Mouse (Mus musculus) urinary bladder, adult 2 months (tissue): ENCODE measurements around the gene Usp30. TPM values are rescaled to one million over a fixed set of nuclear protein-coding genes. Genes with fewer than 3 reads are reported as not detected.

Source experiments
- DNase-seq: peaks from one replicate; pipeline ENCODE4 v3.0.0; 2022; ENCODE audit warnings: low spot score
- polyA plus RNA-seq: library from polyadenylated mRNA; depleted of rRNA; stranded (reverse); fragments of >200 nt; gene quantifications from 2 replicates; pipeline ENCODE4 v1.2.3, GENCODE M21; 2012; rRNA removed

The Usp30 gene
- polyA plus RNA-seq = 17.9 and 19.1 TPM in 2 replicates

- no peak for DNase-seq
Measured at GRCm38 (mm10) chr5:114065161-114065560, at the start of gene Usp30. Gene Usp30, plus strand, starts transcription at chr5:114065461.

- no peak for DNase-seq
Measured at GRCm38 (mm10) chr5:114024390-114024789, 40.9 kb upstream of the Usp30 start.

GRCm38 (mm10) chr5:114024885-114025284 is 40.4 kb upstream of the Usp30 start:
- DNase-seq = no peak

DNA sequence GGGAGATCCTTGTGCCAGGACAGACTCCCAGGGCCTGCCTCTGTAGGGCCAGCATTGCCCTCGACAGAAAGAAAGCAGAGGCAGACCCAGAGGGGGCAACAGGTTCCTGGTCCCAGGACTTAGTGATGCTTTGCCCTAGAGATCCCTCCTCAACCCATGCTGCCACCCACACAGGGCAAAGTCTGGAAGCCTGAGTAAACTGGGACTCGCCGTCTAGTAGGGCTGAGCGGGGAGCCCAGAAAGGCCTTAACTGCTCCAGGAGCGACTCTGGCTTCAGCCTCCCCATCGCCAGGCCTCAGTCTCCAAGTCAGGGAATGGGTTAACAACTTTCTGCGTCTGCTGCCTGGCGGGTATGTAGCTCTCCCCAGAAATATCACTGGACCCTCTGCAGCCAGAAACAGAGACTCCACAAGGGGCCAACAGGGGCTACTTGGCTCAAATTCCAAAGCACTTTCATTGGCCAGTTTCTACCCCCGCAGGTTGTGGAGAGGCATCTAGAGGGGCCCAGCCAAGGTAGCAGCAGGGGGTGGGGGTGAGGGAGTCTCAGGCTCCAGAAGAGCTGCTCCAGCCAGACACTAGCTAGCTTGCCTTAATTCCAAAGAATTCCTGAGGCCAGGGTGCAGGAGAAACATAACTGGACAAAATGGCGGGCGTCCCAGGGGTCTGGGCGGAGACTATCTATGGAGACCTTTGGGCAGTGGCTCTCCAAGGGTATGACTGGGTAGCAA is 37.9 kb upstream of the Usp30 start:
- DNase-seq = no peak

- DNase-seq = no peak
Measured at GRCm38 (mm10) chr5:114028111-114028510, 37.1 kb upstream of the Usp30 start.

- no peak for DNase-seq
Measured at GRCm38 (mm10) chr5:114030652-114031051, 34.6 kb upstream of the Usp30 start.

- DNase-seq = no peak
Measured at GRCm38 (mm10) chr5:114032161-114032763, 33.0 kb upstream of the Usp30 start.

- no peak for DNase-seq
Measured at GRCm38 (mm10) chr5:114034393-114034792, 30.9 kb upstream of the Usp30 start.

- DNase-seq = no peak
Measured at GRCm38 (mm10) chr5:114035111-114035510, 30.1 kb upstream of the Usp30 start.

DNA sequence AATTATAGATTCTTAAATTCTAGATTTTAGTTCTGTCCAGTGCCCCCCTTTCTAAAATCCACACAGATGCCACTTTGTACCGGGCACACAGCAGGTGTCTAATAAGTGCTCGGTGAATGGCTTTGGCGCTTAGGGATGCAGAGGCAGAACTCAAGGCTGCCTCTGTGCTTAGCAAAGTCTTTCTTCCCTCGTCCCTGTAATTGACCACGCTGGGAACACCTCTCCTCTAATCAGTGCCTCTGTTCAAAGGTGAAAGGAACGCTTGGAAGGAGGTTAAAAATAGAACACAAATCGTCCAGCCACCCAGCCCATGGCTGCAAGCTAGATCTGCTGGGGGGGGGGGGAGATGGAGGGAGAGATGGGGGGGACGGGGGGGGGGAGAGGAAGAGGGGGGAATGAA is 24.8 kb upstream of the Usp30 start:
- no peak for DNase-seq

DNA sequence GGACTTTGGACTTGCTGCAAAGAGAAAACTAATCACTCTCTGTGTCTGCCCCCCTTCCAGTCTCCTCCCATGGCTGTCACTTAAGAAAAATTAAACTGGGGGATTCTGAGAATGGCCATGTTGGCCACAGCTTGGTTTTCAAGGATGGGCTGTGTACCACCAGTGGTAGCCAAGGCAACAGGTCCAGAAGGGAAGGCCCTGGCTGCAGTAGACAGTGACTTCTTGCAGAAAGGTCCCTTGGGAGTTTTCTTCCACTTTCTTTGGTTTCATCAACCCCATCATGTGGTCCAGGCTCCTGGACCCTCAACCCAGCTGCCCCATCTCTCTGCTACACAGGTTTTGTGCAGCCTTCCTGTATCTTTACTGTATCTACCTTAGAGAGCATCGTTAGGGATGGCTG is 24.4 kb upstream of the Usp30 start:
- no peak for DNase-seq

- DNase-seq = no peak
Measured at GRCm38 (mm10) chr5:114041327-114041930, 23.8 kb upstream of the Usp30 start.

- no peak for DNase-seq
Measured at GRCm38 (mm10) chr5:114043800-114044199, 21.5 kb upstream of the Usp30 start.

- no peak for DNase-seq
Measured at GRCm38 (mm10) chr5:114045134-114045533, 20.1 kb upstream of the Usp30 start.

DNA sequence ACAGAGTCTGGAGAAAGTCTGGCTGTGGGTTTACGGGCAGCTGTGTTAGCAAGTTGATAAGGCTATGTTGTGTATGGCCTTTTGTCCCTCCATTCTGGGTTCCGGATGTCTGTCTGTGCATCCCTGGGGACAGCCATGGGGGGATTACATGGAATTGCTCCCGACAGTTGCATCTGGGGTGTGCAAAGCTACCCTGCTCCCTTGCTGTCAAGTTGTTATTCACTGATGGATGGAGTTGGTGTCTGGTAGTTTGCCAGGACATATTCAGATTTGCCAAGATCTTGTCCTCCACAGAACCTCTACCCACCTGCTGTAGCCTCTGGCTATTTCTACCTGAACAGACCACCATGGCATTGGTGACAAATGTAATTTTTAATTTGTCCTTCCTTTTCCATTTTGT is 19.1 kb upstream of the Usp30 start:
- no peak for DNase-seq

DNA sequence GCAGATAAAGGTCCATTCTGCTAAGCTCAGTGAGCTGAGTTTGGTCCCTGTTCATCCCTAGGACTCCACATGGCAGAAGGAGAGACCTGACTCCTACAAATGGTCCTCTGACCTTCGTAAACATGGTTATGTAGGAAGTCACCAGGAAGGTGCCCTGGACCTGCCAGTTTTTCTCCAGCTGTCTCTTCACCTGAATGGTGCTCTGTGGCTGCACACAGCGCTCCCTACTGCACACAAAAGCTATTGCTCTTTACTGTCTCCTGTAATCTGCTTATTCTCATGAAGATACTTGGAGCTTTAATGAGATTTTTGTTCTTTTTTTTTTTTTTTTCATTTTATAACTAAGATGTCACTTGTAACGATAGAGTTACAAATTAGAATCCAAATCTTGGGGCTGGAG is 18.7 kb upstream of the Usp30 start:
- DNase-seq = no peak

GRCm38 (mm10) chr5:114047182-114047581 is 18.1 kb upstream of the Usp30 start:
- no peak for DNase-seq

- no peak for DNase-seq
Measured at GRCm38 (mm10) chr5:114048731-114049308, 16.4 kb upstream of the Usp30 start.

GRCm38 (mm10) chr5:114052246-114052761 is 13.0 kb upstream of the Usp30 start:
- DNase-seq = peak; percentile 34

- no peak for DNase-seq
Measured at GRCm38 (mm10) chr5:114057129-114057731, 8.0 kb upstream of the Usp30 start.

- DNase-seq = no peak
Measured at GRCm38 (mm10) chr5:114061675-114062074, 3.6 kb upstream of the Usp30 start.

GRCm38 (mm10) chr5:114063958-114064357 is 1.3 kb upstream of the Usp30 start:
- no peak for DNase-seq
